Mouse (Mus musculus) right cerebral cortex, postnatal 25 days (tissue): Measurements from ENCODE around the gene Mast4.

Source experiments
- DNase-seq: peaks from one replicate; pipeline ENCODE4 v3.0.0; 2022

Mast4 gene

GRCm38 (mm10) chr13:103315113-103315708 is 19.1 kb downstream of the Mast4 start:
- no peak for DNase-seq

GRCm38 (mm10) chr13:103308296-103308695 is 26.0 kb downstream of the Mast4 start:
- DNase-seq: no peak

GRCm38 (mm10) chr13:103303826-103304225 is 30.5 kb downstream of the Mast4 start:
- no peak for DNase-seq

GRCm38 (mm10) chr13:103302508-103302907 is 31.8 kb downstream of the Mast4 start:
- DNase-seq: no peak

GRCm38 (mm10) chr13:103302077-103302476 is 32.2 kb downstream of the Mast4 start:
- DNase-seq: no peak

- DNase-seq: no peak
Measured at GRCm38 (mm10) chr13:103294424-103294823, 39.9 kb downstream of the Mast4 start.

- no peak for DNase-seq
Measured at GRCm38 (mm10) chr13:103293121-103293520, 41.2 kb downstream of the Mast4 start.

GRCm38 (mm10) chr13:103291098-103291497 is 43.2 kb downstream of the Mast4 start:
- DNase-seq: no peak

- no peak for DNase-seq
Measured at GRCm38 (mm10) chr13:103285821-103286220, 48.5 kb downstream of the Mast4 start.

GRCm38 (mm10) chr13:103285036-103285435 is 49.3 kb downstream of the Mast4 start:
- no peak for DNase-seq

- no peak for DNase-seq
Measured at GRCm38 (mm10) chr13:103270856-103271391, 63.4 kb downstream of the Mast4 start.

- DNase-seq: no peak
Measured at GRCm38 (mm10) chr13:103262707-103263106, 71.6 kb downstream of the Mast4 start.

- no peak for DNase-seq
Measured at GRCm38 (mm10) chr13:103262061-103262460, 72.2 kb downstream of the Mast4 start.

GRCm38 (mm10) chr13:103260414-103260813 is 73.9 kb downstream of the Mast4 start:
- DNase-seq: no peak

GRCm38 (mm10) chr13:103258106-103258505 is 76.2 kb downstream of the Mast4 start:
- no peak for DNase-seq

- no peak for DNase-seq
Measured at GRCm38 (mm10) chr13:103254861-103255260, 79.4 kb downstream of the Mast4 start.

- no peak for DNase-seq
Measured at GRCm38 (mm10) chr13:103253077-103253476, 81.2 kb downstream of the Mast4 start.

- no peak for DNase-seq
Measured at GRCm38 (mm10) chr13:103248102-103249054, 85.9 kb downstream of the Mast4 start.

- DNase-seq: no peak
Measured at GRCm38 (mm10) chr13:103246973-103247718, 87.2 kb downstream of the Mast4 start.

- no peak for DNase-seq
Measured at GRCm38 (mm10) chr13:103245431-103245830, 88.9 kb downstream of the Mast4 start.

GRCm38 (mm10) chr13:103244053-103244452 is 90.2 kb downstream of the Mast4 start:
- no peak for DNase-seq

- no peak for DNase-seq
Measured at GRCm38 (mm10) chr13:103241092-103241491, 93.2 kb downstream of the Mast4 start.

- DNase-seq: no peak
Measured at GRCm38 (mm10) chr13:103239654-103240053, 94.6 kb downstream of the Mast4 start.
